Mouse (Mus musculus) 3134 (cell line): ENCODE measurements around the gene Tuba3a.
"Not testable (repeated sequence)": the region's sequence is repeated elsewhere in the genome, so short reads cannot be mapped to it uniquely, and the experiment has no call there.

Source experiments
- DNase-seq: peaks from one replicate; pipeline ENCODE4 v3.0.0-alpha.2; 2011; ENCODE audit warnings: low spot score; ENCODE audit not compliant: insufficient read length; ENCODE audit errors: extremely low read depth

Tuba3a gene

GRCm38 (mm10) chr6:125308921-125309320, 23.1 kb upstream of the Tuba3a start:
- DNase-seq: no peak

- DNase-seq: no peak
Measured at GRCm38 (mm10) chr6:125307091-125307490, 21.2 kb upstream of the Tuba3a start.

- DNase-seq: no peak
Measured at GRCm38 (mm10) chr6:125305465-125305864, 19.6 kb upstream of the Tuba3a start.

GRCm38 (mm10) chr6:125304408-125304807, 18.6 kb upstream of the Tuba3a start:
- not testable (repeated sequence) for DNase-seq

GRCm38 (mm10) chr6:125303242-125303641, 17.4 kb upstream of the Tuba3a start:
- DNase-seq: no peak

GRCm38 (mm10) chr6:125302231-125302982, 16.6 kb upstream of the Tuba3a start:
- no peak for DNase-seq

- DNase-seq: no peak
Measured at GRCm38 (mm10) chr6:125300982-125301381, 15.1 kb upstream of the Tuba3a start.

GRCm38 (mm10) chr6:125297149-125297820, 11.4 kb upstream of the Tuba3a start:
- DNase-seq: no peak

- no peak for DNase-seq
Measured at GRCm38 (mm10) chr6:125294049-125294448, 8.2 kb upstream of the Tuba3a start.

- DNase-seq: no peak
Measured at GRCm38 (mm10) chr6:125292256-125292655, 6.4 kb upstream of the Tuba3a start.

GRCm38 (mm10) chr6:125291329-125291728, 5.5 kb upstream of the Tuba3a start:
- DNase-seq: no peak

GRCm38 (mm10) chr6:125288730-125289129, 2.9 kb upstream of the Tuba3a start:
- DNase-seq: no peak

- DNase-seq: no peak
Measured at GRCm38 (mm10) chr6:125286944-125287343, 1.1 kb upstream of the Tuba3a start.

- DNase-seq: no peak
Measured at GRCm38 (mm10) chr6:125284751-125285150, 1.1 kb downstream of the Tuba3a start.

- DNase-seq: no peak
Measured at GRCm38 (mm10) chr6:125284250-125284649, 1.6 kb downstream of the Tuba3a start.

- DNase-seq: not testable (repeated sequence)
Measured at GRCm38 (mm10) chr6:125282721-125283120, 3.1 kb downstream of the Tuba3a start.

GRCm38 (mm10) chr6:125279729-125280128, 6.1 kb downstream of the Tuba3a start:
- DNase-seq: no peak

GRCm38 (mm10) chr6:125274841-125275563, 10.8 kb downstream of the Tuba3a start:
- DNase-seq: peak; percentile 45

GRCm38 (mm10) chr6:125272228-125272785, 13.5 kb downstream of the Tuba3a start:
- no peak for DNase-seq

GRCm38 (mm10) chr6:125271455-125272227, 14.2 kb downstream of the Tuba3a start:
- DNase-seq: peak; percentile 73
